Mouse (Mus musculus) thymus, adult 18-20 months (tissue): ENCODE measurements around the gene Gan.
A peak's percentile ranks its signal among the peaks of the same experiment; 100 is the strongest.

Source experiments
- DNase-seq, 2 experiments: peaks; one replicate each; pipeline ENCODE4 v3.0.0; 2022; ENCODE audit warnings: mixed read lengths in 2 of 2

Gene Gan

GRCm38 (mm10) chr8:117256292-117256938 is 98.5 kb downstream of the Gan start:
- DNase-seq = peak; percentile 89

GRCm38 (mm10) chr8:117257029-117257820 is 99.3 kb downstream of the Gan start, which contains the start of gene Cmip:
Gene Cmip, plus strand, starts transcription at chr8:117257064.
- DNase-seq = peak; percentile 45 to 59

DNA sequence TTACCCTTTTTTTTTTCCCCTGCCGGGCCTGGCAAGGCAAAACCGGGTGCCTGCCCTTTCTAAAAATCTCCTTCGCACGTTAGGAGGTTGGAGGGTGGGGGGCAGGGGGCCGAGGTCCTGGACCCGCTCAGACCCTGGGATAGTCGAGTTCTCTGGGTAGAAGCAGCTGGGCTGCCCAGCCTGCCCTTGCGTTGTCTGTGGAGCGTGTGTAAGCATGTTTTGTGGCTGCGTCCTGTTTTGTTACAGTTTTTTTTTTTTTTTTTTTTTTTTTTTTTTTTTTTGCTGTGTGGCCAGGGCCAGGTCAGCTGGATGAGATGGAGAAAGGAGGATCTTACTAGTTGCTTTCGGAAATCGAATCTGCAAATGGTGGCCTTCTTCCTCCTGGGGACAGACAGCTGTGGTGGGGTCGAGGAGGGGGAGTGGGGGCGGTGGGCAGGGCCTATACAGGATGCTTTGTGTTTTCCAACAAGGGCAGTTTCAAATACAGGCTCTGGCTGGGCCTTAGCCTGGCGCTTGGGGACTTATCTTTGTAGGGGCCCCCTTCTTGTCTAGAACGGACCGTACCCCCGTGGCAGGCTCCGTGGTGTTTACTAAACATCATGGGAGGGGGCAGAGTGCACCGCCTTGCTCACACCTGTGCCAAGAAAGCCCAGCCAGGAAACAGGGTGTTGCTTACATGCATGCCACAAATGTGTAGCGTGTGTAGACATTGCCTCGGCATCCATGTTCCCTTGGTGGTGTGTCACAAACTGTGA is 100.1 kb downstream of the Gan start:
- DNase-seq = peak; percentile 55 to 68

DNA sequence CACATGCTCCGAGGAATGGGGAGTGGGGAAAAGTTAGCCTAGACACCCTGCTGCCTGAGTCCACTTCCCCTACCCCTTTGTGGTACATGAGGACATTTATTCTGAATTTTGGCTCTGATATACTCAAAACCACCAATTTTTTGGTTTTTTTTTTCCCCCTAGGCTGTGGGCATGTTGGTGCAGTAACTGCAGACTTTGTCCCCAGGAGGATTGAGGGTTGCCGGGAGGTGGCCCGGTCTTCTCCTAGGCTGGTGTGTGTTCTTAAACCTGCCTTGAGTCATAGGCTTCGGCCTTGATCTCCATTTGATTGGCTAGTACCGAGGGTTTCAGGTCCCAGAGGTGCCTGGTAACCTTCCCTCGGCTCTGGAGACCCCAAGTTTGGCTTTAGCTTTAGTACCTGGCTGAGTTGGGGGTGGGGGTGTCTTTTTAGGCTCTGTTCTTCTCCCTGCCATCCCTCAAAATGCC is 100.7 kb downstream of the Gan start:
- no peak for DNase-seq

- DNase-seq = no peak
Measured at GRCm38 (mm10) chr8:117259431-117260001, 101.6 kb downstream of the Gan start.

- DNase-seq = no peak
Measured at GRCm38 (mm10) chr8:117260234-117260929, 102.4 kb downstream of the Gan start.

GRCm38 (mm10) chr8:117260930-117261475 is 103.1 kb downstream of the Gan start:
- DNase-seq = no peak

DNA sequence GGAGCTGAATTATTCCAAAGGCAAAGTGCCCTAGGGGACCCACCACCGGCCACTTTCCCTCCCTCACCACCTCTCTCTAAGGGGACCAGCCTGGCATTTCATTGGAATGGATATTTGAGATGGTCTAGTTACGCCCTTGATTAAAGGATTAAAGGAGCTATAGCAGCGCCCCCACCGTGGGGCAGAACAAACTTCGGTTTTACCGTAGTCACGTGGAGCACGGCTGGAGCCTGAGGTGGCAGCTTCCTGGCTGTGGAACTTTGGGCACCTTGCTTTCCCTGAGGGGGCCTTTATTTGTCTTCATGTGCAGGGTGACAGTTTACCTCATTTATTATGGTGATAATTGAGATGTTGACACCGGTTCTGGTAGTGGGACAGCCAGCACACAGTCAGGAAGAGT is 103.8 kb downstream of the Gan start:
- no peak for DNase-seq

- no peak for DNase-seq
Measured at GRCm38 (mm10) chr8:117262685-117263084, 104.8 kb downstream of the Gan start.

- no peak for DNase-seq
Measured at GRCm38 (mm10) chr8:117263442-117263841, 105.5 kb downstream of the Gan start.

DNA sequence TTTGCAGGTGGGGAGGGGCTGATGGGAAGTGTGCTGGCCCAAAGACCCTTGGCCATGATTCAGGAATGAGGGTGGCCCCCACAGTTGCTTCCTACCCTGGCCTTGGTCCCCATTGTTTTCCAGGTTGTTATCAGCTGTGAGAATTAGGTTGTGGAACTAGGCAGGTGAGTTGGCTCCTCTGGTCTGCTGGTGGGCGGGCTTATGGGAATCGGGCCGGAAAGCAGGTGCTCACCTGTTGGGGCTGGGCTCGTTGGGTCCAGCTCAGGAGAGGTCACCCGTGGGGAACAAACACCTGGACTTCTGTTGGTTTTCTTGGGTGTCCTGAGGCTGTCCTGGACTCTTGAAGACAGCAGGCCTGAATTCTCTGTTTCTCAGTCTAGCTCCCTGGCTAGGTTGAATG is 107.1 kb downstream of the Gan start:
- no peak for DNase-seq
